Mouse (Mus musculus): Measurements from ENCODE around the gene Duox2.
A peak's percentile ranks its signal among the peaks of the same experiment; 100 is the strongest.
"Not testable (repeated sequence)": the region's sequence is repeated elsewhere in the genome, so short reads cannot be mapped to it uniquely, and the experiment has no call there.

Duox2 gene

GRCm38 (mm10) chr2:122298096-122298499 lies at the start of gene Duox2:
Duox2 (minus strand) TSS chr2:122298449.
- DNase-seq (ENCODE audit: low spot score) = no peak

DNA sequence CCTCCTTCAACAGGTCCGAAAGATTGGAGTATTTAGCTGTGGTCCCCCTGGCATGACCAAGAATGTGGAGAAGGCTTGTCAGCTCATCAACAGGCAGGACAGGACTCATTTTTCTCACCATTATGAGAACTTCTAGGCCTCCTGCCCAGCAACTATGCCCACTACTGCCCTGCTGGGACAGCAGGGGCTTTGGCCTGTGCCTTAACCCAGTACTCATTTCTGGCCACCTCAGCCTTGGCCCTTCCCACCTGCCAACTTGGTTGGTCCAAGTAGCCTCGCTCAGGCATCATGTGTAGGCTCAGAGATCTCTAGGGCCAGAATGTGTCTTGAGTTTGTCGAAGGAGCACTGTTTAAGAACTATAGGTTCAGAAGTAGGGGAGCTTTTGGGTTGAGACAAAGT lies 49.0 kb upstream of the Duox2 start:
- no peak for DNase-seq (ENCODE audit: low spot score)

DNA sequence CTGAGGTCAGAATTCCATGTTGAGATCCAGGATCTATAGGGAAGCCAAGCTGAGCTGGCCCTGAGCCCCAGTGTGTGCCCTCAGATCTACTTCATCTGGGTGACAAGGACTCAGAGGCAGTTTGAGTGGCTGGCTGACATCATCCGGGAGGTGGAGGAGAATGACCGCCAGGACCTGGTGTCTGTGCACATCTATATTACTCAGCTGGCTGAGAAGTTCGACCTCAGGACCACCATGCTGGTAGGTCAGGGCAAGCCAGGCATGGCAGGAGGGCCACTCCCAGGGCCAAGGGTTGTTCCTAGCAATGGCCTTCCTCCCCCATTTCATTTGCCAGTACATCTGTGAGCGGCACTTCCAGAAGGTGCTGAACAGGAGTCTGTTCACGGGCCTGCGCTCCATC lies 47.9 kb upstream of the Duox2 start:
- not testable (repeated sequence) for DNase-seq (ENCODE audit: low spot score)

DNA sequence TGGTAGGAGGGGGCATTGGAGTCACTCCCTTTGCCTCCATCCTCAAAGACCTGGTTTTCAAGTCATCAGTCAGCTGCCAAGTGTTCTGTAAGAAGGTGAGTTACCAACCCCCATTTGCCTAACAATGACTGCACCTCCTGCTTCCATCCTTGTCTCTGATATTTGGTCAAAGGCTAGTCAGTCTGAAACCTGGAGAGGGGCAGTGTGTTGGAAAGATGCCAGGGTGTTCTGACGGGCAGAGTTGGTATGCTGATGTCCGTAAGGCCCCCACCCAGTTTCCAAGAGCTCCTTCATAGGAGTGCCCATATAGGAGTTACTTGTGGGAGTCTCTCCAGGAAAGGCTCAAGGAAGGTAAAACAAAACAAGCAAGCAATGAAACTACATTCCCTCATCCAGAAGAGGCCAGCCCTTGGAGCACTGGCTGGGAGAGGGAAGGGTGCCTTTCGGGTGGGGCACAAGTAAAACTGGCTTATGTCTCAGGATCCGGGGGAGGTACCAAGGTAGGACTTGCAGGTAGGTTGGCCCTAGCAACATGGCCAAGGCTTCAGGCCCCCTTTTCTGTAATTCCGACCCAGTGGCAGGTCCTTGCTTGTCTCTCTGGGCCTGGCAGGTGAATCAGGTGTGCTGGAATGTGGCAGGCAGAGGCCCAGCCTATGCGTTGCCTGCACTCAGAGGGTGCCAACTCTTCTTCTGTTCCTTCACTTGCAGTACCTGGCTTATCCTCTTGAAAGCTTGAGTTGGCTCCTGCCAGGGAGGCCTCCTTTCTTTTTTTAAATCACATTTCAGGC lies 47.1 kb upstream of the Duox2 start:
- DNase-seq (ENCODE audit: low spot score) = no peak

GRCm38 (mm10) chr2:122337291-122337690 lies 39.0 kb upstream of the Duox2 start:
- DNase-seq (ENCODE audit: low spot score) = no peak

- no peak for DNase-seq (ENCODE audit: low spot score)
Observed at GRCm38 (mm10) chr2:122334170-122334569, 35.9 kb upstream of the Duox2 start.

DNA sequence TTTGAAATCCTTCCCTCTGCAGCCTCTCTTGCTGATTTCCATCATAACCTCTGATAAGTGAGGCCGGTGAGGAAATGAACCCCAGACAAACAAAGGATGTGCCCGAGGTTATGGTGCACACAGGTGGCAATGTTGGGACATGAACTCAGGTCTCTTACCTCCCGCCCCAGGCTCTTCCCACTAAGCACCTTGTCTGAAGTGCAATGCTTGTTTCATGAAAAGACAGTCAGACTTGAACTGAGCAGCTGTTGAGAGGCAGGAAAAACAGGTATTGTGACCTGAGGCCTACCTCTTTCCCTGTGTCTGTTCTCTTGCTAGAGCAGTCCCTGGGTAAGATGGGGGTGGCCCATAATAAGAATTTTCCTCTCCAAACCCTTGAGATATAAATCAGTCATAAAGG lies 34.0 kb upstream of the Duox2 start:
- no peak for DNase-seq (ENCODE audit: low spot score)

DNA sequence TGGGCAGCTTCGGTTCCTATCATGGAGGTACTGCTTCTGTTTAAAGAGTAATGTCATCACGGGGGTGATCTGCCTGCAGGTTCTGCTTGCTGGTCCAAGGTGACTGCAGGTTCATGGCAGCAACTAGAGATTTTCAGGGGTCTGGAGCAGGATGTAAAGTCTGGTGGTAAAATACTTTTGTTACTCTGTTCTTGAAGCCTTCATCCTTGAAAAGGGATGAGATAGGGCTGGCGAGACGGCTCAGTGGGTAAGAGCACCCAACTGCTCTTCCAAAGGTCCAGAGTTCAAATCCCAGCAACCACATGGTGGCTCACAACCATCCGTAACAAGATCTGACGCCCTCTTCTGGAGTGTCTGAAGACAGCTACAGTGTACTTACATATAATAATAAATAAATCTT lies 32.1 kb upstream of the Duox2 start:
- DNase-seq (ENCODE audit: low spot score) = not testable (repeated sequence)

DNA sequence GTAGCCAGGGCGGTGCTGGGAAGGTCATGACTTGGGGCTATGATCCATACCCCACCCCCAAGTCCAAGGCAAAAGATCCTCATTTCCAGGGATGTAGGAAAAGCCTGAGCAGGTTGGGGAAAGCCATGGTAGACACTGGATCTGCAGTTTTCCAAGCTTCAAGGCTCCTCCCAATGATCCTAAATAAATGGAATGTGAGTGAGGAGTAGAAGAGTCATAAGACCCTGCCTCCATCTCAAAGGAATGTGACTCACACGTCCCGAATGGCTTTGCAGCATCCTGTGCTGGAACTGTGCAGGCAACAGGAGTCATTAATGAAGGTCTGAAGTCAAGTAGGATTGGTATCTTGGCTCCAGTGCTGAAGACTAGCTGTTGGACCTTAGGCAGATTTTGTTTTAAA lies 29.7 kb upstream of the Duox2 start:
- DNase-seq (ENCODE audit: low spot score) = no peak

DNA sequence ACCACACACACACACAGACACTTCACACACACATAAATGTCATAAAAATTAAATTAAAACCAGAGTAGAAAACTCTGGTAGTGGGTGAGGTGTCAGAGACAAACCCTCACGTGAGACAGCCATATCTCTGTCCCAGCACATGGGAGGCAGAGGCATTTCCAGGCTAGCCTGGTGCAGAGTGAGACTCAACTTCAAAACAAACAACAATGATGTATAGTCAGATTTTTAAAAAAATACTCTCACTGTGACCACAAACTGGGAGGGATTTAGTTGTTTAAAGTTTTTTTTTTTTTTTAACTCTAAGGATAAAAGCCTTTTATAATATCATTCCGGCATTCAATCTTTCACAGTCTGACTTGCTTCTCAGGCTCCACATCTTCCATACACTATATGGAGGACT lies 27.1 kb upstream of the Duox2 start:
- DNase-seq (ENCODE audit: low spot score) = no peak

GRCm38 (mm10) chr2:122324586-122324985 lies 26.3 kb upstream of the Duox2 start:
- no peak for DNase-seq (ENCODE audit: low spot score)

GRCm38 (mm10) chr2:122323960-122324359 lies 25.7 kb upstream of the Duox2 start:
- peak; percentile 18 for DNase-seq (ENCODE audit: low spot score)

DNA sequence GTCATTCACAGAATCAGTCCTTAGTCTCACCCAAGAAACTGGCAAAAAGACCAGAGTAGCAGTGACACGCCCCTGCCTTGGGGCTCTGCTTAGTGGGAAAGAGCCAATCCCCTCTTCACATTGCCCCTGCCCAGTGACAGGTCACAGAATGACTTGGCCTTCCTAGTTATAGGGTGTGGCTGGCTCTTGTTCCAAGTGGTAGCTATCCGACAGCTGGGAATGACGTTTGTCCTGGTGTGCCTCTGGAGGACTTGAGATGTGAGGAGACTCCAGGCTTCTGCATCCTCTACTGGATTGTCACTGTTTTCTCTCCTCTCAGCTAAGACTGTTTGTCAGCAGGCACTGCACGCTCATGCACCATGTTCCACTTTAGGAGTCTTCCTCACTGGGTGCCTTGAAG lies 19.1 kb upstream of the Duox2 start:
- no peak for DNase-seq (ENCODE audit: low spot score)

DNA sequence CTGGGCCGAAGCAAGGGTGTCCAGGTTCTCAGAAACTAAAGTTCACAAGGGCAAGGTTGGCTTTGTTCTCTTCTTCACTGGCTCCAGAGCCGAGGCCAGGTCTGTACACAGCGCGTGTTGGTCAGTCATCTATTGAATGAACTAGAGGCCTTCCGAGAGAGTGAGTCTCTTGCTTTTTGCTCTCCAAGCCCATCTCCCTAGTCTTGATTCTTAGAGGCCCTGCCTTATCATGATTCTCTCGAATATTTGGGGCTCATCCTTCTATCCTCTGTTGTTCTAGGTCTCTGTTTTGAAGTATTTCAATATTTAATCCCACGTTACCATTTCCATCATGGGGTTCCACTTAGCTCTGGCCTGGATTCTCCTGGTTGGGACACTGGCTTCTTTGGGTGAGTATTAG lies 17.1 kb upstream of the Duox2 start, which contains the start of gene Duox1:
Duox1 (plus strand) TSS at position 301 of the 400 bp plus-strand sequence.
- DNase-seq (ENCODE audit: low spot score) = no peak

- DNase-seq (ENCODE audit: low spot score) = no peak
Observed at GRCm38 (mm10) chr2:122313536-122313935, 15.3 kb upstream of the Duox2 start, which contains the start of gene Duoxa1. Duoxa1 (minus strand) TSS chr2:122313730.

DNA sequence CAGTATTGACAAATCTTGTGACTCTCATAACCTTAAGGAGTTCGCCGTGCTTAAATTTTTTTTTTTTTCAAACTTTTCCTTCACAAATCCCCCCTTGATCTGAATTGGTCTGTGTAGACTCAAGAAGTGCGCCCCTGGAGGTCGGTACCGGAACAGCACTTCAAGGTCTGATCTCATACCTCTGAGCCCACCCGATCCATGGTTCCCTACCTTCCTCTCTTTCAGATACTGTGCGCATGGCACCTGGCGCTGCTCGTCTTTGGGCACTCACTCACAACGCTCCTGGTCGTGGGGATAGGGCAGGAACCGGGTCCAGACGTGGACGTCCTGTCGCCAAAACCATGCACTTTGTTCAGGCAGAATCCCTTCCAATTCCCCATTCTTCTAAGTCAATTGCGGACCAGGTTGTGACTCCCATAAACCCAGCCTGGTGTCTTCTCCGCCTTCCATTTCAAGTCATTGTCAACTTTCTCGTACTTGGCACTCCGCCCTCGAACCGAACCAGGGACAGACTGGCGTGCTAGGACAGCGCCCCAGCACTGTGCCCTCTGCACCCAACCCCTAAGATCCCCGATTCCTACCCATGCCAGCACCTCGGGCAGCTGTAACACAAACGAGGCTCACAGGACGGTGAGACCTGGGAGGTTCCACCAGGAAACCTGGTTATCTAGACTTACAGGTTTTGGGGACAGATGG lies 14.6 kb upstream of the Duox2 start:
- DNase-seq (ENCODE audit: low spot score) = peak; percentile 36

- no peak for DNase-seq (ENCODE audit: low spot score)
Observed at GRCm38 (mm10) chr2:122311561-122311960, 13.3 kb upstream of the Duox2 start.

GRCm38 (mm10) chr2:122309647-122310046 lies 11.4 kb upstream of the Duox2 start:
- DNase-seq (ENCODE audit: low spot score) = no peak

DNA sequence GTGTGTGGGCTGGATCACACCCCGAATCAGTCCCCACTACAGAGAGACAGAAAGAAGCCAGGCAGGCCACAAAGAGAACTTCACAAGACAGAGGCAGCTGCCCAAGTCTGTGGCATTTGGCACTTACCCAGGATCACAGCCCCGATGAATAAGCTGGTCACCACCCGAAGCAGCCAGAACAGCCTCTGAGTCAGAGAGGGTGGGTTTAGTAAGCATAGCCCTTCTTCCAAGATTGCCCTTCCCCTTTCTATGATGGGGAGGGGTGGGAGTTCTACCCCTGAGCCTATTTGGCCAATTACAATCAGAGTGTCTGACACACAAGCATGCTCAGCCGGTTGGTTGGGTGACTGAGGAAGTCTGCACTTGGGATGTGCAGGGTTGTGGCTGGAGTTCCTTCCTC lies 7.9 kb upstream of the Duox2 start:
- DNase-seq (ENCODE audit: low spot score) = no peak

DNA sequence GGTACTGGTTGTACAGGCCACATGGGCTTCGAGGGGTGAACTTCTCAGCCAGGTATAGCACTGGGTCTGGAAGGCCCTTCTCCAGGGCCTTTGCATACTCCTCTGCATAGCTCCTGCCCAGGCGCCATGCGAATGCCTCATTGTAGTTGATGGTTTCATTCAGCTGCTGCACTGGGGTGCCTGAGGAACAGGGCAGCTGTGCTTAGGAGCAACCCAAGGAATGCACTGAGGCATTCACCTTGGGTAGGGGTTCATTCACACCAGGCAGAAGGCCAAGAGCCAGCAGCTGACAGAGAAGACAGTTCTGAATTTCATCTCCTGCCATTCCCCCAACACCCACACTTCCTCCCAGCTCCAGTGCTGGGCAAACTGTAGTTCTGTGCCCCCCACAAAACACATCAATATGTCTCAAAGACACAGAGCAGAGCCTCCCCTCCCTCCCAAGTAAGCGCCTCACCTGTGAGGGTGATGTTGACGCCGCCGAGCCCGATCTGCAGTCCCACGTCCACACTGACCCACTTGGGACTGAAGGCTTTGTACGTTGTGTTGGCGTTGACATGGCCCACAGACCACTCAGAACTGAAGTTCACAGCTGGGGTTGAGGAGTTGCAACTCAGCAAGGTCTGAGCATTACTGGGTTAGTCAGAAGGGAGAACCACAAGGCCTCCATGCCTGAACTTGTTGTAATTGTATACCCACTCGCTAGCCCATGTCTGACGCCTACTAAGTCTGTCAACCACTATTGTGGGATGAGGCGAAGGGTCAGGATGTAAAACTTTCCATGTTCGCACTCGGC lies 7.0 kb upstream of the Duox2 start:
- DNase-seq (ENCODE audit: low spot score) = no peak

GRCm38 (mm10) chr2:122304544-122304943 lies 6.3 kb upstream of the Duox2 start:
- no peak for DNase-seq (ENCODE audit: low spot score)

DNA sequence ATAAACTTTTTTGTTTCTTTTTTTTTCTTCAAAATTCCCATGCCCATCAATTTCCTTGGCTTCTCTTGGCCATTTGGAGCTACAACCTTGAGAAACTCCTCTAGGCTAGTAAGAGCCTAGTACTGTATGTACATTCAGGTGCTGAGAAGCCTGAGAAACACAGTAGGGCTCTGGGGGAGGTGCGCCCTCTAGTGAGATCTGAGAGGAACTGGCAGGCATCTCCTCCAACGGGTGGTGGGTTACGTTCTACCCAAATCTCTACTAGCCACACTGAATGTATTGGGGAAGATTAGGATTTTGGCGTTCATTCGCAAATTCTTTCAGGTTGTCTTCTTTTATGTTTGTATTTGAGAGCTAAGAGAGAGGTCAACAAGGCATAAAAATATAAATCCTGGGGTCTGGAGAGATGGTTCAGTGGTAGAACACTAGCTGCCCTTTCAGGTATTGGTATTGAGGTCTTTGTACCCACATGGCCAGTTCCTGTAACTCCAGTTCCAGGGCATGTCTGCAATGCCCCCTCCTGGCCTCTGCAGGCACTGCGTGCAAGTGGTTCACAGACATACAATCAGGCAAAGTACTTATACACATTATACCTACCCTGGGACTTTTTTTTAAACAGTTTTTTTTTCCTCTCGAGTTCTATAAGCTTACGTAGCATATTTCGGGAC lies 4.5 kb upstream of the Duox2 start:
- peak; percentile 44 for DNase-seq (ENCODE audit: low spot score)

All from yolk sac, embryonic 10.5 days (tissue).